ENCODE assay signal across 8 mouse cellular contexts in the genomic region with DNA sequence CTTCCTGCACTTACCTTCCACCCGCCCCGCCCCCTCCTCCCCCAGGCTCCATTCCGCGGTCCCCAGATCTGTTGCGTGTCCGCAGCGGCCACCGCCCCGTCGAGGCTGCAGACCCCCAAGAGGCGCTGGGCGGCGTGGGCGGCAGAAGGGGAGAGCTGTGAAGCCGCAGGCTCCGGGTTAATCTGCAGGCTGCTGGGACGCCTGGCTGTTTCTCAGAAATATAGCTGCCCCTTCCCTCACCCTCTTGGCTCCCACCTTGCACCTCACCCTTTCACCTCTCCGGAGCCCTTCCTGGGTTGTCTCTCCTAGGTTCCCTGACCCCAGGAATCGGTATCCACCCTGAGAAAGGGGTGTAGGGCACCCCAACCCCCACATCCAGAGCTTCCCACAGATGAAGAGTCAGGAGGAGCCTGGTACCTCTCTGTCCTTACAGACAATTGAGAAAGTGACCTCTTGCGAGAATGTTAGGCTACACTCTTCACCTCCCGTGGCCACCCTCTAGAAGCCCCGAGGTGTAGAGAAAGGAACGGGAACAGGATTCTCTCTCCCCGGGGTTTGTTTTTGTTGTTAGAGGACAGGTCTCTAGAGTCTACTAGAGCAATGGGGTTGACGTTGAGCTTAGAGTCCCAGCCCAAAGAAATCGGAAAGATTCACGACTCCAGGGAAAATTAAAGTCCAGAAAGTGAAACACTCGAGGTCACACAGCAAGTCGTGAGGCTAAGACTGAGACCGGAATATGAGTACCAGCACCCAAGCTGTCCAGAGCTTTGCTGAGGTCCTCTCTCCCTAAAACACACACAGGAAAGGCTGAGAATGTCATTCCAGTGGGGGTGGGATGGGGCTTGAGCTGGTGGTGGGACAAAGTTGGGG. TPM values are rescaled to one million over a fixed set of nuclear protein-coding genes. Genes with fewer than 3 reads are reported as not detected.
DNase-seq lines count a peak whose midpoint lies in the region; ATAC-seq and TF ChIP-seq lines count a peak whose summit lies in the region.

No protein-coding gene starts in this region.

- TF ChIP-seq EP300 in heart, adult 2 months (IDR thresholded peaks at IDR 0.05; ENCODE audit: insufficient read depth, low read depth, low read length): no peak
- no peak for TF ChIP-seq EP300 in CH12.LX (IDR thresholded peaks at IDR 0.05; ENCODE audit: low read length)
- no peak for TF ChIP-seq EP300 in liver, postnatal 0 days (IDR thresholded peaks at IDR 0.05; ENCODE audit: low read depth)

- no peaks in the 10 kb centered on the region for H3K79me2 ChIP-seq in heart, adult 2 months (replicated peaks; ENCODE audit: control insufficient read depth, insufficient read depth, low read length)
- no peaks in the 10 kb centered on the region for H3K79me2 ChIP-seq in CH12.LX (replicated peaks; ENCODE audit: control insufficient read depth, extremely low read depth, insufficient read depth, poor library complexity, severe bottlenecking)

- peak overlapping the region; percentile 79 for H3K4me2 ChIP-seq in CH12.LX (ENCODE audit: insufficient read depth, low read depth, poor library complexity, severe bottlenecking)
- H3K4me2 ChIP-seq in forebrain, embryonic 15.5 days (replicated peaks): peak overlapping the region; percentile 69
- peak overlapping the region; percentile 92 for H3K4me2 ChIP-seq in liver, postnatal 0 days (ENCODE audit: low read depth, low read length)

- no peaks in the 10 kb centered on the region for H3K36me3 ChIP-seq in heart, adult 2 months (ENCODE audit: control insufficient read depth, insufficient read depth, low read length)
- peaks cover 20 to 30% of the 10 kb centered on the region in 2 experiments for H3K36me3 ChIP-seq in CH12.LX (replicated peaks in 1 of 2; ENCODE audit: control insufficient read depth in 1 of 2, insufficient read depth in 1 of 2, low read length in 1 of 2)
- H3K36me3 ChIP-seq in forebrain, embryonic 15.5 days: no peaks in the 10 kb centered on the region
- peaks cover 17% of the 10 kb centered on the region for H3K36me3 ChIP-seq in liver, postnatal 0 days (replicated peaks; ENCODE audit: insufficient read depth, low read length)

- H3K27me3 ChIP-seq in heart, adult 2 months (ENCODE audit: control insufficient read depth, insufficient read depth, low read length): no peaks in the 10 kb centered on the region
- H3K27me3 ChIP-seq in CH12.LX (replicated peaks): no peaks in the 10 kb centered on the region
- peaks cover 32% of the 10 kb centered on the region for H3K27me3 ChIP-seq in forebrain, embryonic 15.5 days
- H3K27me3 ChIP-seq in liver, postnatal 0 days (ENCODE audit: insufficient read depth, low read length): peaks cover 19% of the 10 kb centered on the region

- H3K4me3 ChIP-seq in heart, adult 2 months: peak overlapping the region; percentile 52
- H3K4me3 ChIP-seq in CH12.LX (replicated peaks in 1 of 3; ENCODE audit: low read depth in 2 of 3, low read length in 2 of 3, poor library complexity in 1 of 3): peak overlapping the region; percentile 45 to 67 (median 56)
- peak overlapping the region; percentile 53 for H3K4me3 ChIP-seq in forebrain, embryonic 15.5 days
- H3K4me3 ChIP-seq in liver, postnatal 0 days (ENCODE audit: low read depth, low read length): peak overlapping the region; percentile 62

- no peak for TF ChIP-seq CTCF in heart, adult 2 months (IDR thresholded peaks at IDR 0.05)
- no peak for TF ChIP-seq CTCF in CH12.LX (conservative IDR thresholded peaks at IDR 0.05 in 1 of 2, IDR thresholded peaks at IDR 0.05 in 1 of 2; ENCODE audit: low read depth in 2 of 2, low read length in 2 of 2)
- no peak for TF ChIP-seq CTCF in liver, postnatal 0 days (IDR thresholded peaks at IDR 0.05; ENCODE audit: low read depth)

- H3K27ac ChIP-seq in heart, adult 2 months: no peak overlapping the region
- H3K27ac ChIP-seq in CH12.LX (ENCODE audit: insufficient read depth, low read depth): peak overlapping the region; percentile 98
- H3K27ac ChIP-seq in forebrain, embryonic 15.5 days (replicated peaks): no peak overlapping the region
- H3K27ac ChIP-seq in liver, postnatal 0 days (ENCODE audit: low read depth): peak overlapping the region; percentile 69

- H3K9ac ChIP-seq in heart, adult 2 months (ENCODE audit: low read depth, low read length): peak overlapping the region; percentile 53
- H3K9ac ChIP-seq in CH12.LX (ENCODE audit: insufficient read depth, low read depth): peak overlapping the region; percentile 93
- peak overlapping the region; percentile 47 for H3K9ac ChIP-seq in forebrain, embryonic 15.5 days (replicated peaks)
- peak overlapping the region; percentile 60 for H3K9ac ChIP-seq in liver, postnatal 0 days (replicated peaks)

- DNase-seq in heart, adult 2 months: peak in 1 of 2 experiments; percentile 37
- DNase-seq in heart, adult 18-20 months: no peak
- DNase-seq in CH12.LX (ENCODE audit: extremely low read depth): peak; percentile 63
- DNase-seq in liver, postnatal 0 days: no peak
- no peak for DNase-seq in adrenal gland, postnatal 4 days (ENCODE audit: low spot score in 2 of 2)
- DNase-seq in left cerebral cortex, postnatal 25 days (ENCODE audit: low spot score in 2 of 2): no peak
- DNase-seq in ovary, postnatal 14 days (ENCODE audit: low spot score): no peak

- intact Hi-C loops in heart, adult 2 months (cut with DNase I): loop anchor here (5.0 kb wide), 1 partner anchor 101 kb away; the partner anchor contains the start of gene Stard3
- intact Hi-C loops in left cerebral cortex, postnatal 25 days (cut with DNase I): loop anchor here (5.0 kb wide), 1 partner anchor 211 kb away; no protein-coding TSS in a partner anchor

- TF ChIP-seq POLR2A in heart, adult 2 months (IDR thresholded peaks at IDR 0.05; ENCODE audit: insufficient read depth, low read depth, low read length): no peak
- peak; percentile 39 for TF ChIP-seq POLR2A in CH12.LX (IDR thresholded peaks at IDR 0.05; ENCODE audit: low read depth, low read length)

- ATAC-seq in forebrain, embryonic 15.5 days (replicated peaks): peak; percentile 18; the same call in 1 of the 2 replicates
- peak; percentile 4 for ATAC-seq in liver, postnatal 0 days

- dilution Hi-C loops in CH12.LX (cut with MboI; ENCODE audit: extremely low pct_ligation_motif_present, extremely low pct_unique_long_range_greater_than_20kb, low sequenced_read_pairs): no loop called here

- H3K9me3 ChIP-seq in CH12.LX (replicated peaks; ENCODE audit: low read length): peaks cover 5% of the 10 kb centered on the region
- H3K9me3 ChIP-seq in forebrain, embryonic 15.5 days: no peaks in the 10 kb centered on the region
- H3K9me3 ChIP-seq in liver, postnatal 0 days (ENCODE audit: low read length): no peaks in the 10 kb centered on the region

- H3K4me1 ChIP-seq in heart, adult 2 months (ENCODE audit: control insufficient read depth, insufficient read depth, low read length): peaks cover 1% of the 10 kb centered on the region; the same call in 1 of the 2 replicates
- H3K4me1 ChIP-seq in CH12.LX (ENCODE audit: control insufficient read depth in 1 of 2, insufficient read depth in 2 of 2): peaks cover 27 to 62% of the 10 kb centered on the region in 2 experiments
- H3K4me1 ChIP-seq in forebrain, embryonic 15.5 days: peaks cover 14% of the 10 kb centered on the region
- H3K4me1 ChIP-seq in liver, postnatal 0 days (ENCODE audit: insufficient read depth): peaks cover 10% of the 10 kb centered on the region

- 5% methylated on average over 28 of the region's 30 CpGs for WGBS in heart, adult 2 months
- WGBS in forebrain, embryonic 15.5 days: 4% methylated on average over 30 of the region's 30 CpGs
- WGBS in liver, postnatal 0 days (ENCODE audit: insufficient replicate concordance): 4% methylated on average over 20 of the region's 30 CpGs

- TF ChIP-seq RAD21 in CH12.LX (IDR thresholded peaks at IDR 0.05; ENCODE audit: low read depth, low read length): no peak

- in situ Hi-C loops in CH12.LX (cut with MboI; ENCODE audit: low pct_ligation_motif_present, low pct_unique_long_range_greater_than_20kb, low sequenced_read_pairs): no loop called here

RNA-seq across cellular contexts. Expression of gene Grb7, which starts 12.2 kb away (rescaled TPM):
- total RNA-seq in heart, adult 2 months (2021): under 1 TPM; 0.11 to 0.31 TPM
- polyA plus RNA-seq in heart, adult 2 months (2012; rRNA removed): 0.56 and 0.72 TPM in 2 replicates
- total RNA-seq in heart, adult 18-20 months (2021): under 1 TPM; 0.21 to 0.30 TPM
- 8.0 and 13.3 TPM in 2 replicates for total RNA-seq in CH12.LX (2012; rRNA removed)
- 3.0 and 4.5 TPM in 2 replicates for total RNA-seq in CH12.LX (2014; rRNA removed)
- polyA plus RNA-seq in CH12.LX (2012; ENCODE audit: insufficient read length, low read depth): 9.9 and 11.5 TPM in 2 replicates
- polyA plus RNA-seq in forebrain, embryonic 15.5 days (2015; fragmentation: Nextera tagmentation; extraction: Ambion mirVana): 0.42 and 0.61 TPM in 2 replicates
- 31.4 and 37.2 TPM in 2 replicates for polyA plus RNA-seq in liver, postnatal 0 days (2015; fragmentation: Nextera tagmentation; extraction: Ambion mirVana)
- 10 to 100 TPM in 1 of 2 experiments, 1 to 10 TPM in 1; 5.9 to 10.3 TPM for total RNA-seq in adrenal gland, postnatal 4 days (2021)
- 1 to 10 TPM; 2.4 to 2.7 TPM for total RNA-seq in left cerebral cortex, postnatal 25 days (2021)

RNA-seq across cellular contexts. Expression of gene Mien1, which starts 19.6 kb away (rescaled TPM):
- 10 to 100 TPM; 61.6 to 63.6 TPM for total RNA-seq in heart, adult 2 months (2021)
- polyA plus RNA-seq in heart, adult 2 months (2012; rRNA removed): 53.5 and 80.0 TPM in 2 replicates
- total RNA-seq in heart, adult 18-20 months (2021): 10 to 100 TPM; 63.9 to 65.9 TPM
- total RNA-seq in CH12.LX (2012; rRNA removed): 129 and 136 TPM in 2 replicates
- total RNA-seq in CH12.LX (2014; rRNA removed): 80.3 and 84.7 TPM in 2 replicates
- 94.6 and 109 TPM in 2 replicates for polyA plus RNA-seq in CH12.LX (2012; ENCODE audit: insufficient read length, low read depth)
- 259 and 263 TPM in 2 replicates for polyA plus RNA-seq in forebrain, embryonic 15.5 days (2015; fragmentation: Nextera tagmentation; extraction: Ambion mirVana)
- 83.8 and 89.4 TPM in 2 replicates for polyA plus RNA-seq in liver, postnatal 0 days (2015; fragmentation: Nextera tagmentation; extraction: Ambion mirVana)
- total RNA-seq in adrenal gland, postnatal 4 days (2021): 10 to 100 TPM; 53.5 to 55.3 TPM
- total RNA-seq in left cerebral cortex, postnatal 25 days (2021): 100 to 1,000 TPM; 119 to 120 TPM

RNA-seq across cellular contexts. Expression of gene Erbb2, which starts 46.1 kb away (rescaled TPM):
- 1 to 10 TPM; 6.6 to 6.9 TPM for total RNA-seq in heart, adult 2 months (2021)
- polyA plus RNA-seq in heart, adult 2 months (2012; rRNA removed): 8.4 and 9.2 TPM in 2 replicates
- total RNA-seq in heart, adult 18-20 months (2021): 1 to 10 TPM; 5.6 to 5.9 TPM
- total RNA-seq in CH12.LX (2012; rRNA removed) (0.08 and 0.17 TPM in 2 replicates), CH12.LX (2014; rRNA removed) (not detected in 2 replicates)
- polyA plus RNA-seq in CH12.LX (2012; ENCODE audit: insufficient read length, low read depth): 0.06 TPM in 1 of 2 replicates, not detected in the other
- 6.1 and 6.2 TPM in 2 replicates for polyA plus RNA-seq in forebrain, embryonic 15.5 days (2015; fragmentation: Nextera tagmentation; extraction: Ambion mirVana)
- polyA plus RNA-seq in liver, postnatal 0 days (2015; fragmentation: Nextera tagmentation; extraction: Ambion mirVana): 1.0 and 1.2 TPM in 2 replicates
- 10 to 100 TPM; 10.8 to 19.4 TPM for total RNA-seq in adrenal gland, postnatal 4 days (2021)
- total RNA-seq in left cerebral cortex, postnatal 25 days (2021): 1 to 10 TPM; 1.8 to 2.4 TPM

RNA-seq across cellular contexts. Expression of gene Pgap3, which starts 58.1 kb away (rescaled TPM):
- 1 to 10 TPM; 7.7 to 8.5 TPM for total RNA-seq in heart, adult 2 months (2021)
- polyA plus RNA-seq in heart, adult 2 months (2012; rRNA removed): 18.8 and 21.1 TPM in 2 replicates
- total RNA-seq in heart, adult 18-20 months (2021): 1 to 10 TPM; 8.1 to 9.1 TPM
- total RNA-seq in CH12.LX (2012; rRNA removed) (6.9 and 7.1 TPM in 2 replicates), CH12.LX (2014; rRNA removed) (2.4 and 3.3 TPM in 2 replicates)
- polyA plus RNA-seq in CH12.LX (2012; ENCODE audit: insufficient read length, low read depth): 6.5 and 7.1 TPM in 2 replicates
- 6.5 and 7.7 TPM in 2 replicates for polyA plus RNA-seq in forebrain, embryonic 15.5 days (2015; fragmentation: Nextera tagmentation; extraction: Ambion mirVana)
- polyA plus RNA-seq in liver, postnatal 0 days (2015; fragmentation: Nextera tagmentation; extraction: Ambion mirVana): 2.5 and 3.0 TPM in 2 replicates
- 10 to 100 TPM in 1 of 2 experiments, 1 to 10 TPM in 1; 9.7 to 11.0 TPM for total RNA-seq in adrenal gland, postnatal 4 days (2021)
- total RNA-seq in left cerebral cortex, postnatal 25 days (2021): 10 to 100 TPM; 10.1 to 11.3 TPM

Comparison
In these comparisons a context has a peak if more than half of its experiments do, and no peak if none do; other contexts are left out.
1. H3K27ac ChIP-seq: peak in CH12.LX (single experiment) and liver, postnatal 0 days (single experiment); none in heart, adult 2 months (single experiment) and forebrain, embryonic 15.5 days (single experiment).
2. Peak in every context shown above with its lines, with median percentiles within 50 percentile points of each other: H3K4me3 ChIP-seq, H3K9ac ChIP-seq and H3K4me2 ChIP-seq.